Mouse (Mus musculus) cerebellum, adult 2 months (tissue): ENCODE data around the gene Gm2897.
"Not testable (repeated sequence)": the region's sequence is repeated elsewhere in the genome, so short reads cannot be mapped to it uniquely, and the experiment has no call there.

Source experiments
- CTCF ChIP-seq: fragments of 200-500 bp; IDR thresholded peaks from 2 replicates; pipeline ENCODE4 v1.5.1; 2011; ENCODE audit warnings: low read depth, mild to moderate bottlenecking, control low read depth, low read length, moderate library complexity, borderline replicate concordance; ENCODE audit not compliant: insufficient read depth
- POLR2A ChIP-seq: fragments of 200-500 bp; IDR thresholded peaks from 2 replicates; pipeline ENCODE4 v1.6.1; 2011; ENCODE audit warnings: low read length, control low read depth, borderline replicate concordance; ENCODE audit not compliant: insufficient read depth

DNA sequence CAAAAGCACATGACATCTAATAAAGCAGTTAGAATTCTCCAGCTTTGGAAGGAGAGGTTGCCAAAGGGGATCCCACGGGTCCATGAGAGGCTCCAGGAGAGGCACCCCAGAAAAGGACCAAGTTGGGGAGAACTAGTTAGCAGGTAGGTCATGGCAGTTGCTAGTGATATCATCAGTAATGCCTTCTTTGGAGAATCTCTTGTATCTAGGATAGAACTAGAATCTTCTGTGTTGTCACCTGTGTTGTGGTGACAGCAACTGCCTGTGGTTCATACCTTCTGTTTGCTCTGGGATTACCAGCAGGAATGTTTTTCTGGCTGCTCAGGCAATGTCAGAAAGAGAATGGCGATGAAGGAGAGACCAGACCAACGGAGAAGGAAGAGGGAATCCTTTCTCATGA is 19.4 kb upstream of the Gm2897 start, which contains the start of gene Gm2888:
- not testable (repeated sequence) for TF ChIP-seq CTCF, POLR2A
